Mouse (Mus musculus) intestine, postnatal 0 days (tissue): ENCODE data around the gene Fto. TPM values are rescaled to one million over a fixed set of nuclear protein-coding genes. Genes with fewer than 3 reads are reported as not detected.

ENCODE experiments used
- ATAC-seq: fragments of 200-750 bp; cut with Nextera tagmentation; 2 replicates; pipeline ENCODE4 v1.8.0; 2017; ENCODE audit warnings: mild to moderate bottlenecking, moderate TSS enrichment, moderate library complexity
- H3K27ac ChIP-seq: fragments of 300-500 bp; sonication (generic); 2 replicates; pipeline ENCODE4 v1.5.1; 2014; ENCODE audit warnings: mild to moderate bottlenecking, low read depth, low read length, moderate library complexity
- H3K27me3 ChIP-seq: fragments of 300-500 bp; sonication (generic); replicated peaks from 2 replicates; pipeline ENCODE4 v1.6.1; 2014; ENCODE audit warnings: low read length, mixed read lengths; ENCODE audit not compliant: control insufficient read depth, insufficient read depth
- H3K36me3 ChIP-seq: fragments of 300-500 bp; sonication (generic); 2 replicates; pipeline ENCODE4 v1.6.1; 2014; ENCODE audit warnings: mild to moderate bottlenecking, moderate library complexity; ENCODE audit not compliant: control insufficient read depth, insufficient read depth
- H3K4me1 ChIP-seq: fragments of 300-500 bp; sonication (generic); replicated peaks from 2 replicates; pipeline ENCODE4 v1.6.1; 2014; ENCODE audit warnings: antibody characterized with exemption, low read length, mixed read lengths; ENCODE audit not compliant: control insufficient read depth, insufficient read depth
- H3K4me2 ChIP-seq: fragments of 300-500 bp; sonication (generic); replicated peaks from 2 replicates; pipeline ENCODE4 v1.6.1; 2014; ENCODE audit warnings: low read depth, mild to moderate bottlenecking, moderate library complexity
- H3K4me3 ChIP-seq: fragments of 300-500 bp; sonication (generic); 2 replicates; pipeline ENCODE4 v1.5.1; 2014; ENCODE audit warnings: low read depth, low read length
- H3K9ac ChIP-seq: fragments of 300-500 bp; sonication (generic); 2 replicates; pipeline ENCODE4 v1.6.1; 2014; ENCODE audit warnings: mild to moderate bottlenecking, low read depth, low read length
- H3K9me3 ChIP-seq: fragments of 300-500 bp; sonication (generic); 2 replicates; pipeline ENCODE4 v1.6.1; 2016; ENCODE audit warnings: mixed run types; ENCODE audit not compliant: control insufficient read depth
- CTCF ChIP-seq: sonication (generic); IDR thresholded peaks from 2 replicates; pipeline ENCODE4 v1.5.1; 2016; ENCODE audit warnings: low read depth, mild to moderate bottlenecking, control low read depth, antibody characterized with exemption, moderate library complexity
- WGBS: fragments of 180-500 bp; shearing (Covaris S2); extraction: QIAGEN DNeasy Blood & Tissue Kit; methylation state at CpG from one replicate; pipeline ENCODE4 v1.1.7; 2014; 5-methylcytosine and 5-hydroxymethylcytosine counted together
- polyA plus RNA-seq: library from polyadenylated mRNA; unstranded; fragments of >200 nt; fragmentation: Nextera tagmentation; extraction: Ambion mirVana; gene quantifications from 2 replicates; pipeline ENCODE4 v1.2.1, GENCODE M21; 2015

The Fto gene
- polyA plus RNA-seq, 1 experiment from 2014 or later: 21.7 TPM

DNA sequence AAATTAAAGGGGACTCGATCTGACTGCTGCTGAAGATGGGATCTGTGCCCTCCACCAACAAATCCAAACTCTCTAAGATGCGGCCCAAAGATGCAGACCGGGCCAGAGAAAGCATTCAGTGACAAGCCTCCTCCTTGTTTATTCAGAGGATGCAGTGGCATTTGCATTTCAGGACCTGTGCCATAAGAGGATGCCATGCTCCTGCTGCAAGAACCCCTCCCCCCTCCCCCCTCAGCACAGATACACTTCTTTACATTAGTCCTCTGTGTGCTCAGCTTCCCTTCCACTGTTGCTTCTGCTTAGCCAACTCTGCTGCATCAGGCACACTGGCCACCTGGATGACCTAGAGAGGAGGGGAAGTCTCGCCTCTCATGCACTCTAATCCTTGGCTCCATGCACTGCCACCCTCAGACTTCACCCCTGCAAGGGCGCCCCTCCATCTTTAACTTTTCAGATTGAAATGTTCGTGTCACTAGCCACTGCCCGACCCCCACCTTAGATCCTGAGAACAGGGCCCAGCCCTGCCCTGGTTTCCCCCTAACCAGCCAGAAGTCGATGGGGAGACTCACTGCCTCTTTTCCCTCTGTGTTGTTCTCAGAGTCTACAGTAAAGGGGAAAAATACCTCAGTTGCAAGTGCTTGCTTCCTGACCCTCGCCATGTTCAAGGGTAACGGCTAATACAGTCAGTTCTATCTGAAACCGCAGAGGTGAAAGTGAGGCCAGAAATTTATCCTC, 14.3 kb downstream of the Fto start:
- H3K9ac ChIP-seq: no peak overlapping the region
- no peak for TF ChIP-seq CTCF
- no peaks in the 10 kb centered on the region for H3K4me1 ChIP-seq
- 91% methylated on average over 11 of the region's 11 CpGs for WGBS
- no peak overlapping the region for H3K4me2 ChIP-seq
- ATAC-seq: no peak
- no peak overlapping the region for H3K4me3 ChIP-seq
- peak overlapping the region; percentile 15; the same call in 1 of the 2 replicates for H3K27ac ChIP-seq
- H3K27me3 ChIP-seq: no peaks in the 10 kb centered on the region
- no peaks in the 10 kb centered on the region for H3K36me3 ChIP-seq
- no peaks in the 10 kb centered on the region for H3K9me3 ChIP-seq

DNA sequence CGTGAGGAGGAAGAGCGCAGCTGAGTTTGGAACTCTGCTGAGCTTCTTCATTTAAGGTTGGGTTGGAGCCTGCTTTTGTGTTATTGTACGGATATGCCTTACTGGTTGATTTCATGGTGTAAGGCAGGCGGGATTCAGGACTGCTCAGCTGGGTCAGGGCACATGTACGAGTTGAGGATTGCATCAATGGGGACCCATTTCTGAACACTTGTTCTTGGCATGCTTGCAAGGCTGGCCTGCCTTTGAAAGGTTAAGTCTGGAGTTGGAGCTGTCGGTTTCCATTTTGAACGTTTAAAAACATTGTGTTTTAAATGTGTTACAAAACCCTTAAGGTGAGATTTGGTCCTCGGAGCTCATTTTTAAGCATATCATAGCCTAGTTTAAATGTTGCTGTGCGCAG, 15.7 kb downstream of the Fto start:
- H3K9me3 ChIP-seq: no peaks in the 10 kb centered on the region
- no peaks in the 10 kb centered on the region for H3K36me3 ChIP-seq
- no peaks in the 10 kb centered on the region for H3K27me3 ChIP-seq
- H3K4me2 ChIP-seq: no peak overlapping the region
- 81% methylated on average over 9 of the region's 9 CpGs for WGBS
- no peak overlapping the region for H3K9ac ChIP-seq
- no peak overlapping the region for H3K4me3 ChIP-seq
- H3K4me1 ChIP-seq: no peaks in the 10 kb centered on the region
- no peak for ATAC-seq
- no peak for TF ChIP-seq CTCF
- no peak overlapping the region for H3K27ac ChIP-seq

DNA sequence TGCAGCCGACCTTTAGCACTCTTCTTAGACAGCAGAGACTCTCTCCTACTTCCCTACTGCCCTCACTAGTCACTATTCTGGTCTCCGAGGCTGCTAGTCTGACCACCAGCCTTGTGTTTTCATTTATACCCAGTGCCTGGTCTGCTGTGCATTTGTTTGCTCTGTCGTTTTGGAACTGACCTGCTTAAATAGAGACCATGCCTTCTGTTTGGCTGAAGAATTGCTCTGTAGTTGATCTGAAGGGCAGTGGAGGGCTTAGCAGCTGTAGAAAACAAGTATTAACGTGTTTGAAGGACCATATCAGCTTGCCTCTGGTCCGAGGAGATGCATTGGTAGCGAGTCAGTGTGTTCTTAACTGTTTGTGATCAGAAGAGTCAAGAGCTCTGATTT, 16.1 kb downstream of the Fto start:
- Histone ChIP-seq H3K9ac (no peak overlapping the region), H3K27me3 (no peaks in the 10 kb centered on the region), H3K27ac (no peak overlapping the region), H3K36me3 (no peaks in the 10 kb centered on the region), H3K4me3 (no peak overlapping the region), H3K4me1 (no peaks in the 10 kb centered on the region), H3K4me2 (no peak overlapping the region), H3K9me3 (no peaks in the 10 kb centered on the region)
- WGBS: 45% methylated on average over 6 of the region's 6 CpGs
- TF ChIP-seq CTCF: no peak
- ATAC-seq: no peak

DNA sequence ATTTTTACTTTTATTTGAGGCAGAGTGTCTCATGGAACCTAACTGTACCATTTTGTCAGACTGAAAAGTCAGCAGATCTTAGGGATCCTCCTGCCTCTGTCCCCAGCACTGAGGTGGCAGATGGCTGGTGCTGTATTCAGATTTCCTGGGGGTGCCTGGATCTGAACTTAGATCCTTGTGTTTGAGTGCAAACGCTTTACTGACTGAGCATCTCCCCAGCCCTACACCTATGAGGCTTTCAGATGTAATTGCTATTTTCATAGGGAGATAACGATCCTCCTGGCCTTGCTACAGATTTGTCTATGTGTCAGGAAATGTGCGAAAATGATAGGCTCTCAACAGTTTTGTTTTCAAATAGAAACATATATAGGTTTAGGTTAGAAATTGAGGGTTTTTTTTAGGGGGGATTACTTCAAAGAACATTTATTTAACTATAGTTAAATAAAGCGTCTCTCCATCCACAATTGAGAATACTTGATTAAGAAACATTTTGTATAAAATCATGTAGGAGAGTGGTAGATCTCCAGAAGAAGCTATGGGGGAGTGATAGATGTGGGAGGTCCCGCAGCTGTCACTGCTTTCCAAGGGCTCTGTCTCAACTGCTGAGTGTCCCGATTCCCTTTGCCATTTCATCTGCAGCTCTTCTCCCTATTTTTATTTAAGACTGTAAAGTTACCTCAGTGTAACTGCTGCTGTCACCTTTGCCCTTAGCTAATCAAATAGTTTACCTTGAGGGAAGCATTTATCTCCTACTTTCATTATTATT, 25.2 kb downstream of the Fto start:
- Histone ChIP-seq H3K9ac (no peak overlapping the region), H3K9me3 (no peaks in the 10 kb centered on the region), H3K4me3 (no peak overlapping the region), H3K4me2 (no peak overlapping the region), H3K36me3 (peaks cover 8% of the 10 kb centered on the region; the same call in 1 of the 2 replicates), H3K27ac (no peak overlapping the region), H3K27me3 (no peaks in the 10 kb centered on the region), H3K4me1 (no peaks in the 10 kb centered on the region)
- 81% methylated on average over 6 of the region's 6 CpGs for WGBS
- no peak for TF ChIP-seq CTCF
- ATAC-seq: no peak

DNA sequence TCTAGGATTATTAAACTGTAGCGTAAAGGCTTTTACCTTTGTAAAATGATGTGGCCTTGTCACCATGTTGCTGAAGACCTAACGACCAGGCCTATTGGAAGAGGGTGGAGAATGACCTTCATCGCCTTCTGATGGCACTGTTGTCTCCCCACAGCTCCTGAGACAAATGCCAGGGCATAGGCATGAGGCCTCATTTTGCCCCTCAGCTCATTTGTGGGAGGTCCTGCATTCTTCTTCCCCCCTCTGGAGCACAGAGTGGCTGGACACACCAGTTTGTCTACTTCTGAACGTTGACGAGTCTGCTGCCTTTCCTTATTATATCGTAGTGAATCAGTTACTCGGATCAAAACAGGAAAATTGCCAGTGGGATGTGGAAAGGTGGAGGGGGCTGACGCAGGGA, 26.3 kb downstream of the Fto start:
- WGBS: 66% methylated on average over 8 of the region's 8 CpGs
- no peak overlapping the region for H3K9ac ChIP-seq
- no peaks in the 10 kb centered on the region for H3K27me3 ChIP-seq
- no peaks in the 10 kb centered on the region for H3K9me3 ChIP-seq
- no peak overlapping the region for H3K4me2 ChIP-seq
- ATAC-seq: no peak
- peaks cover 8% of the 10 kb centered on the region; the same call in 1 of the 2 replicates for H3K36me3 ChIP-seq
- no peak overlapping the region for H3K4me3 ChIP-seq
- no peak overlapping the region for H3K27ac ChIP-seq
- no peak for TF ChIP-seq CTCF
- no peaks in the 10 kb centered on the region for H3K4me1 ChIP-seq

DNA sequence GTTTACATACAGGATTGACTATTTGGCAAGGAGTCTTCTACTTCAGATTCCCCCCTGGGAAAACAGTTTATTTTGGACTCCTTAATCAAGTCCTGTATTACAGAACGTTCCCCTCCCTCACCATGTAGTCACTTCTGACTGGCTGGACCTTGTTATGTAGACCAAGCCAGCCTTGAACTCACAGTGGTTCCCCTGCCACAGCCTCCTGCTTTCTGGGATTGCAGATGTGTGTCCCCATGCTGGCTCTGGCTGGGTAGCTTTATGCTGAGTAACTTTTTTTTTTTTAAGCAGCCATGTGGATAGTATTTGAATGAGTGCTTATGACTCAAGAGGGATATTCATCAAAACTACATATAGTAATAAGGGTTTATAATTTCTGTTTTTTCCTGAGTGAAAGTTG, 27.4 kb downstream of the Fto start:
- Histone ChIP-seq H3K4me1 (no peaks in the 10 kb centered on the region), H3K27ac (no peak overlapping the region), H3K4me2 (no peak overlapping the region), H3K9me3 (no peaks in the 10 kb centered on the region), H3K4me3 (no peak overlapping the region), H3K27me3 (no peaks in the 10 kb centered on the region), H3K9ac (no peak overlapping the region), H3K36me3 (peaks cover 8% of the 10 kb centered on the region; the same call in 1 of the 2 replicates)
- TF ChIP-seq CTCF: no peak
- WGBS: 58% methylated on average over 1 of the region's 1 CpGs
- no peak for ATAC-seq
